10 mouse cellular contexts compared by ENCODE assay signal in genomic region chr3:36481776-36482193, GRCm38 (mm10). TPM values are rescaled to one million over a fixed set of nuclear protein-coding genes. Genes with fewer than 3 reads are reported as not detected.
DNase-seq lines count a peak whose midpoint lies in the region; ATAC-seq and TF ChIP-seq lines count a peak whose summit lies in the region.
"Had no signal": no experiment of that assay in that cellular context is flagged by ENCODE, and none has a peak within 500 bp of the region (broad histone marks: within the 10 kb centered on the region; RNA-seq: fewer than 3 reads in every experiment).

No protein-coding gene starts in this region.

- H3K9me3 ChIP-seq in intestine, embryonic 14.5 days (ENCODE audit: control insufficient read depth, low read length): no peaks in the 10 kb centered on the region
- H3K9me3 ChIP-seq in lung, embryonic 14.5 days (ENCODE audit: low read depth, low read length): no peaks in the 10 kb centered on the region

- peaks cover 2% of the 10 kb centered on the region; the same call in 1 of the 2 replicates for H3K4me1 ChIP-seq in cortical plate, adult 2 months (ENCODE audit: control insufficient read depth, insufficient read depth, low read length)
- peaks cover 18% of the 10 kb centered on the region for H3K4me1 ChIP-seq in intestine, embryonic 14.5 days (replicated peaks; ENCODE audit: control insufficient read depth, insufficient read depth, low read length)
- H3K4me1 ChIP-seq in lung, embryonic 14.5 days (ENCODE audit: insufficient read depth): peaks cover 17% of the 10 kb centered on the region

- no peak overlapping the region for H3K4me3 ChIP-seq in cortical plate, adult 2 months (ENCODE audit: insufficient read depth, low read length)
- no peak overlapping the region for H3K4me3 ChIP-seq in intestine, embryonic 14.5 days (ENCODE audit: low read depth, low read length)
- H3K4me3 ChIP-seq in lung, embryonic 14.5 days (ENCODE audit: low read depth, low read length): no peak overlapping the region

- H3K27ac ChIP-seq in cortical plate, adult 2 months (ENCODE audit: insufficient read depth, low read length): 0 out of 2 replicates have a peak overlapping the region, but pooled peaks have one; percentile 2
- peak overlapping the region; percentile 94 for H3K27ac ChIP-seq in intestine, embryonic 14.5 days (ENCODE audit: low read depth)
- peak overlapping the region; percentile 93 for H3K27ac ChIP-seq in lung, embryonic 14.5 days (ENCODE audit: low read depth)

- H3K27me3 ChIP-seq in intestine, embryonic 14.5 days (replicated peaks; ENCODE audit: control insufficient read depth, insufficient read depth, low read length): no peaks in the 10 kb centered on the region
- H3K27me3 ChIP-seq in lung, embryonic 14.5 days (ENCODE audit: insufficient read depth, low read length): no peaks in the 10 kb centered on the region

- 10% methylated on average over 11 of the region's 11 CpGs for WGBS in intestine, embryonic 14.5 days
- WGBS in lung, embryonic 14.5 days: 15% methylated on average over 11 of the region's 11 CpGs

- peak overlapping the region; percentile 39; the same call in 1 of the 2 replicates for H3K9ac ChIP-seq in intestine, embryonic 14.5 days (ENCODE audit: low read length)
- H3K9ac ChIP-seq in lung, embryonic 14.5 days: peak overlapping the region; percentile 40

- no peak for TF ChIP-seq CTCF in cortical plate, adult 2 months (IDR thresholded peaks at IDR 0.05; ENCODE audit: extremely low read depth, insufficient read depth, low read length)
- TF ChIP-seq CTCF in lung, embryonic 14.5 days (IDR thresholded peaks at IDR 0.05; ENCODE audit: low read depth): no peak

- peak; percentile 19 to 25 for DNase-seq in left cerebral cortex, adult 18-20 months (ENCODE audit: low spot score in 2 of 2)
- no peak for DNase-seq in left cerebral cortex, adult 8-10 months (ENCODE audit: low spot score in 2 of 2)
- DNase-seq in gastrocnemius, postnatal 25 days: peak; percentile 68
- peak; percentile 76 for DNase-seq in intestine, embryonic 14.5 days (ENCODE audit: low spot score)
- DNase-seq in lung, embryonic 14.5 days: peak; percentile 85
- peak; percentile 48 for DNase-seq in ovary, postnatal 36 days (ENCODE audit: low spot score)

- H3K4me2 ChIP-seq in intestine, embryonic 14.5 days (ENCODE audit: low read length): peak overlapping the region; percentile 29
- peak overlapping the region; percentile 41 for H3K4me2 ChIP-seq in lung, embryonic 14.5 days

- no peaks in the 10 kb centered on the region for H3K36me3 ChIP-seq in intestine, embryonic 14.5 days (ENCODE audit: control insufficient read depth, insufficient read depth, low read length)
- no peaks in the 10 kb centered on the region for H3K36me3 ChIP-seq in lung, embryonic 14.5 days (ENCODE audit: insufficient read depth)

- no peak for TF ChIP-seq POLR2A in cortical plate, adult 2 months (IDR thresholded peaks at IDR 0.05; ENCODE audit: extremely low read depth, insufficient read depth, low read length)

- peak; percentile 88 for ATAC-seq in intestine, embryonic 14.5 days (replicated peaks; ENCODE audit: low FRiP score, low TSS enrichment, low read depth)
- ATAC-seq in lung, embryonic 14.5 days (ENCODE audit: insufficient read depth): peak; percentile 81
- ATAC-seq in monocyte, adult 5-6 weeks (replicated peaks; ENCODE audit: insufficient number of reproducible peaks, low FRiP score, low TSS enrichment, poor library complexity, severe bottlenecking): no peak

RNA-seq across cellular contexts. Expression of gene 1810062G17Rik, which starts 6.0 kb away (rescaled TPM):
- total RNA-seq in left cerebral cortex, adult 18-20 months (2021): not detected
- under 1 TPM in 1 of 4 experiments, not detected in 3; 0.50 TPM for total RNA-seq in left cerebral cortex, adult 8-10 months (2022)
- 0.15 and 0.23 TPM in 2 replicates for polyA plus RNA-seq in cortical plate, adult 2 months (2012; rRNA removed)
- total RNA-seq in gastrocnemius, postnatal 25 days (2021): not detected
- 1.7 and 1.9 TPM in 2 replicates for polyA plus RNA-seq in intestine, embryonic 14.5 days (2014; fragmentation: Nextera tagmentation; extraction: Ambion mirVana)
- 3.3 TPM in 2 replicates for polyA plus RNA-seq in lung, embryonic 14.5 days (2014; fragmentation: Nextera tagmentation; extraction: Ambion mirVana)
- not detected in 3 replicates for total RNA-seq in monocyte, adult 5-6 weeks (2017)
- total RNA-seq: hematopoietic stem cell, adult 5-6 weeks had no signal

RNA-seq across cellular contexts. Expression of gene Anxa5, which starts 6.1 kb away (rescaled TPM):
- total RNA-seq in left cerebral cortex, adult 18-20 months (2021): 10 to 100 TPM; 71.6 to 82.2 TPM
- total RNA-seq in left cerebral cortex, adult 8-10 months (2022): 10 to 100 TPM; 71.4 to 98.2 (median 85.5) TPM
- 99.2 and 118 TPM in 2 replicates for polyA plus RNA-seq in cortical plate, adult 2 months (2012; rRNA removed)
- total RNA-seq in gastrocnemius, postnatal 25 days (2021): 10 to 100 TPM; 50.7 to 67.3 TPM
- polyA plus RNA-seq in intestine, embryonic 14.5 days (2014; fragmentation: Nextera tagmentation; extraction: Ambion mirVana): 240 and 277 TPM in 2 replicates
- 348 and 359 TPM in 2 replicates for polyA plus RNA-seq in lung, embryonic 14.5 days (2014; fragmentation: Nextera tagmentation; extraction: Ambion mirVana)
- 119 to 215 TPM (median 164 TPM) in 3 replicates for total RNA-seq in monocyte, adult 5-6 weeks (2017)

RNA-seq across cellular contexts. Expression of gene Gm11549, which starts 39.8 kb away (rescaled TPM):
- total RNA-seq in left cerebral cortex, adult 18-20 months (2021): 10 to 100 TPM; 34.4 to 35.0 TPM
- total RNA-seq in left cerebral cortex, adult 8-10 months (2022): 10 to 100 TPM; 24.5 to 30.0 (median 28.1) TPM
- polyA plus RNA-seq in cortical plate, adult 2 months (2012; rRNA removed): 37.6 and 38.9 TPM in 2 replicates
- not detected for total RNA-seq in gastrocnemius, postnatal 25 days (2021)
- polyA plus RNA-seq in intestine, embryonic 14.5 days (2014; fragmentation: Nextera tagmentation; extraction: Ambion mirVana): 0.16 and 0.20 TPM in 2 replicates
- polyA plus RNA-seq in lung, embryonic 14.5 days (2014; fragmentation: Nextera tagmentation; extraction: Ambion mirVana): 0.12 and 0.16 TPM in 2 replicates
- not detected in 3 replicates for total RNA-seq in monocyte, adult 5-6 weeks (2017)
- total RNA-seq: ES-E14; hematopoietic stem cell, adult 5-6 weeks had no signal

Comparison
In these comparisons a context has a peak if more than half of its experiments do, and no peak if none do; other contexts are left out.
1. DNase-seq: peak in left cerebral cortex, adult 18-20 months (2 of 2), gastrocnemius, postnatal 25 days (single experiment), intestine, embryonic 14.5 days (single experiment), lung, embryonic 14.5 days (single experiment) and ovary, postnatal 36 days (single experiment); none in left cerebral cortex, adult 8-10 months (0 of 2).
2. H3K27ac ChIP-seq: peak in every context shown above with its lines; median percentile 94 in intestine, embryonic 14.5 days; 93 in lung, embryonic 14.5 days; 2 in cortical plate, adult 2 months.
3. RNA of gene Gm11549, which starts 39.8 kb away (total RNA-seq): 34.4 to 35.0 TPM in left cerebral cortex, adult 18-20 months and 24.5 to 30.0 TPM in left cerebral cortex, adult 8-10 months; not detected in gastrocnemius, postnatal 25 days and not detected in monocyte, adult 5-6 weeks; every median in the first group is over 10 times any median in the second.